Mouse (Mus musculus) ZHBTc4 (cell line): Measurements from ENCODE around the gene Rps6ka2.
"Not testable (repeated sequence)": the region's sequence is repeated elsewhere in the genome, so short reads cannot be mapped to it uniquely, and the experiment has no call there.

Experiments
- DNase-seq: peaks from one replicate; pipeline ENCODE4 v3.0.0-alpha.2; 2011; ENCODE audit warnings: low read depth, low spot score

Gene Rps6ka2

DNA sequence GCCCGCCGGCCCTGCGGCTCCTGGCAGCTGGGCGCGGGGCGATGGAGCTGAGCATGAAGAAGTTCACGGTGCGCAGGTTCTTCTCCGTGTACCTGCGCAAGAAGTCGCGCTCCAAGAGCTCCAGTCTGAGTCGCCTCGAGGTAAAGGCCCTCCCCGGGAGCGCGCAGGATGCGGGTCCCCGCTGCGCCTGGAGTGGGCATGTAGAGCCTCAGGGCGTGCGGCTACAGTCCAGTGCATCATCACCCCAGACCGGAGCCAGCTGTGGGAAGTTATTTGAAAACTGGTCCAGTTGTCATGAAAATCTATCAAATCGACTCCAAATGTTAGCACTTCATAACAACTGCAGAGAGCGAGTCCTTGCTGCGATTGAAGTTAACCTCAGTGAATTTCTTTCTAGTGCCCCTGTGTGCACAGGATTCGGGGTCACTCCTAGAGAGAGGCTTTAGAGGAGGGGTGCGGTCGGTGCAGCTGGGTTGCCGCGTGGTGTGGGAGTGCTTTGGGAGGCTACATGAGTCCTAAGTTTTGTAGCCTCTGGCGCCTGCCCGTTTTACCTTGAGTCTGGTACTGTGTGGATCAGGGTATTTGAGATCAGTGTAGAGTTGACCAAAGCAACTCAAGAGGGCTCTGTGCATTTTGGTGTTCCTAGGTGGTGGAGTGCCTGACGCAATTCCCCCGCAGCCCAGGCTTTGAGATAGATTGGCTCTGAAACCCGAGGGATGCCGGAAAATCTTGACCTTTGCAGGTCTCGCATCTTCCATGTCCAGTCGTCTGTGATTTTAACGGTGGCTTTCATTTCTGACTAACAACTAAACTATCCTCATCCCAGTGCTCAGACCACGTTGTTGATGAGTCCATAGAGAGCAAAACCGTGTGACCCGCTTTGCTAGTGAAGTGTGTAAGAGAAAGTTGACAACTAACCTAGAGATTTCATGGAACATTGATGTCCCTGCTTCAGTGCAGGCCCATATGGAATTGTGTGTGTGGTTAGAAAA, 685 bp downstream of the Rps6ka2 start:
- peak; percentile 80 for DNase-seq

DNA sequence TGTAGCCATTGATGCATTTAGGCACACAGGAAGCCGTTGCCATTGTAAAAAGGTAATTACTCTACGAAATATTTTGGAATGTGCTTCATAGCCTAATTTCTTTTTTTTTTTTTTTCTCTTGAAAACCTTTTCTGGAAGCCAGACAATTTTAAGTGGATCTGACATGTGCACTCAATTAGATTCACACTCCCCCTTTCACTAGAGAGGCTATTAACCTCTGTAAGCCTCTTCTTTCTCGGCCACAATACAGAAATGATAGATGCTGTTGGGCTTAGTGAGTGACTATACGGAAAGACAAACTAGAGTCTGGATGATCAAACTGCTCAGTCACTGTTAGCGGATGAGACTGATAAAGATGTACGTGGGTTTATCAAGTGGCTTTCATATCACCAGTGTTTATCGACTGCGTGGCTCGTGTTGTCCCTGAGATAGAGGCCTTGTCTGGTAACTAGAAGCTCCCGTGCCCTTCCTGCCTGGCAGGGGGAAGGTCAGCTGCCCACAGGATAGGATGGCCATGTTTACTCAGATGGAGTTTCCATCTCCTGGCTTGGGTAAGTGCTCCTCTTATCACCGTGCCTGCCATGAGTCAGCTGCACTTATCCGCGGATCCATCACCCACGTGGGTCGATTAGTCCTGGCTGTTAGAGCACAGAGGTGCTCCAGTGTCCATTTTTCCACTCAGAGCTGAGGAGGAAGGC, 3.6 kb downstream of the Rps6ka2 start:
- no peak for DNase-seq

DNA sequence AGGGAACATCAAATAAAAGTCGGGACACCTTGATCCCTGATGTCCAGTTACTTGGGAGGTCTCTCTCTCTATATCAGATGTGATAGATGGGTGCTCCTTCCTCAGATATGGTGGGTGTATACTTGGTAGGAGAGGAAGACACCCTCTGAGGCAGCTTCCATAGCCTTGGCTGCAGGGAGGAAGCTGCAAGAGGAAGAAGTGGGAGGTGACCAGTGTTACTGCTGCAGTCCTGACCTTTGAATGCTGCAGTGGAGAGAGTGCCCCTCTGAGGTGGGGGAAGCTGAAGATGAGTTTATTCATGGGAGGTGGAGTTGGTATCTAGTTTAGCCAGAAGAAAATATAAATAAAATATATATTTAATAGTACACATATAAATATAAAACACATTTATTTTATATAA, 5.4 kb downstream of the Rps6ka2 start:
- DNase-seq, result no peak

DNA sequence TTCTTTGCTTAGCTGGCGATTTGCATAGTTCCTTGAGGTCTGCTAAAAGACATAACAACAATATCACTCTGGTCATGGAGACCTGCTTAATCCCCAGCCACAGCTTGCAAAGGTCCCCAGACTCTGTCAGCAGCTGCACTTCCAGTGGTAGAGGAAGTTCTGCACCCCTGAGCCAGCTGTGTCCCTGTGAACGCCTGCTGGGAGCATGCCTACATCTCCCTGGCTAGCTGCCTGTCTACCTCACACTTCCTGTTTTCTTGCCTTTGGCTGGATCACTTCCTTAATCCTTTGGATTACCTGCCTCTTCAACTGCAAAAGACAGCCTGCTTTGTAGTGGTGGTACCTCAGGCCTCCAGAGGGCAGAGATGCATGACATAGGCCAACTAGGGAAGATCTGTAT, 6.5 kb downstream of the Rps6ka2 start:
- DNase-seq, result no peak

DNA sequence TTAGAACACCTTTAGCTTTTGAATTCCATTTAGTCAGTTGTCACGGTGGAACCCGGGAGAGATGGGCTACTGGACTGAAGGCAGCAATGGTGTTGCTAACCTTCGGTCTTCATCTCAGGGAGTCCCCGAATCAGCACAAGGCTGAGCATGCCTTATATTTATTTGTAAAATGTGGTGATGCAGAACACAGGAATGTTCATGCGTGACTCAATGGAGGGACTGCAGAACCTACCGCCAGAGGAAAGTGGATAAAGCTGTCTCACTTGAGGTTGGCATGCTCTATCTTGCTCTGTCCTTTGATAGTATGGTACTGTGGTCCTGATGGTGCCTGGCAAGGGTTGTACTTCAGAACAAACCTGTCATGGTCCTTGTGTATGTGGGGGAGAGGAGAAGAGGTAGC, 8.3 kb downstream of the Rps6ka2 start:
- no peak for DNase-seq

DNA sequence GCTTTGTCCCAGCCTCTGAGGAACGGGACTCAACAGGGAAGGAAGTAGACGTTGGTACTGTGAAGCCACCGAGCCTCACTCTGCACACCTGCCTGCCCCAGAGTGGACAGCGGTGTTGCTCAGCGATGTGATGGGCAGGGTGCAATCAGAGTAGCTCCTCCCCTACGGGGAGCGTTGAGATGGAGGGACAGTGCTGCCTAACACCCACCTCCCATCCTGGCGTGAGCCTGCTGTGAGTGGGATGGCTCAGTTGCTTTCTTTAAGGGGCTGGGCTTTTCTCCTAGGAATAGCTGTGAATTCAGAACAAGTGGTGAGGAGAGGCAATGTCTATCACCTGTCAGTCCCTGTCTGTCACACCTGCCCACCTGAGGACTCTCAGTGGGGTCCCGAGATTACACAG, 12.3 kb downstream of the Rps6ka2 start:
- DNase-seq, result no peak

DNA sequence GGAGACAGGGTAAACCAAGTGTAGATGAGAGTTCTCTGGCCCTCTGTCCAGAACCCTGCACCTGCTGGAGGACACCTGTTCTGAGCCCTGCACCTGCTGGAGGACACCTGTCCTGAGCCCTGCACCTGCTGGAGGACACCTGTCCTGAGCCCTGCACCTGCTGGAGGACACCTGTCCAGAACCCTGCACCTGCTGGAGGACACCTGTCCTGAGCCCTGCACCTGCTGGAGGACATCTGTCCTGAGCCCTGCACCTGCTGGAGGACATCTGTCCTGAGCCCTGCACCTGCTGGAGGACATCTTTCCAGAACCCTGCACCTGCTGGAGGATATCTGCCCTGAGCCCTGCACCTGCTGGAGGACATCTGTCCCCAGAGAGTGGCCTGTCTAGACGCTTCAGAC, 17.1 kb downstream of the Rps6ka2 start:
- DNase-seq, result not testable (repeated sequence)

DNA sequence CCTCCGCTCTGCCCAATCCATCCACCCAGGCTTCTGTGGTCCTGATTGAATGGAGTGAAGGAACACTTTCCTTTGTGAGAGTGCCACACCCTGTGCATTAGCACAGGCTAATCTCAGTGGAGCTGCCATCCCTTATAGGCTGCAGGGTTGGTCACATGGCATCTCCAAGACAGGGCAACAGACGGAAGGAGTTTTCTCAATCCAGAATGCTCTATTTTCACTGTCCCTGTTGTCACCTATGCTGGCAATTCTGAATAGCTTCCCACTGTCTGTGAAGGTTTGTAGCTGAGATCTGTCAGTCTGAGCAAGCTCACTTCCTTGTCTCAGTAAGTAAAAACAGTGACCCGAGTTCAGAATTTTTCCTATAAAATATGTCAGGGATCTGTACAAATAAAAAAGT, 19.5 kb downstream of the Rps6ka2 start:
- DNase-seq, result peak; percentile 43

DNA sequence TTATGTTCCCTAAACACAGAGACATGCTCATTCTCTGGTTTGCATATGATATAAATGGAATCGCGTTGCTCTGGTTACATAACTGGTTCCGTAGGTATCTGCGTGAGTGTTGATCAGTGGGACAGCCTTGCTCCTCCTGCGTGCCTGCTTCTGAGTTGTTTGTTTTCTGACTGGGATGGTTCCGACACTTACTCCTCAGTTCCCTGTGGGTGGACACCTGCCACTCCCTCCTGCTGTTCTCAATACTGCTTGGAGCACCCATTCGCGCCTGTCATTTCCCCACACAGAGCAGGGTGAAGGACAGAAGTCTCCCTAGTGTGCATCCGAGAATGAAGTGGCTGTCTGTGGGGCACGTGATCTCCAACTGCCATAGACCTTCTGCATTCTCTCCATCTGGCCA, 20.1 kb downstream of the Rps6ka2 start:
- no peak for DNase-seq

DNA sequence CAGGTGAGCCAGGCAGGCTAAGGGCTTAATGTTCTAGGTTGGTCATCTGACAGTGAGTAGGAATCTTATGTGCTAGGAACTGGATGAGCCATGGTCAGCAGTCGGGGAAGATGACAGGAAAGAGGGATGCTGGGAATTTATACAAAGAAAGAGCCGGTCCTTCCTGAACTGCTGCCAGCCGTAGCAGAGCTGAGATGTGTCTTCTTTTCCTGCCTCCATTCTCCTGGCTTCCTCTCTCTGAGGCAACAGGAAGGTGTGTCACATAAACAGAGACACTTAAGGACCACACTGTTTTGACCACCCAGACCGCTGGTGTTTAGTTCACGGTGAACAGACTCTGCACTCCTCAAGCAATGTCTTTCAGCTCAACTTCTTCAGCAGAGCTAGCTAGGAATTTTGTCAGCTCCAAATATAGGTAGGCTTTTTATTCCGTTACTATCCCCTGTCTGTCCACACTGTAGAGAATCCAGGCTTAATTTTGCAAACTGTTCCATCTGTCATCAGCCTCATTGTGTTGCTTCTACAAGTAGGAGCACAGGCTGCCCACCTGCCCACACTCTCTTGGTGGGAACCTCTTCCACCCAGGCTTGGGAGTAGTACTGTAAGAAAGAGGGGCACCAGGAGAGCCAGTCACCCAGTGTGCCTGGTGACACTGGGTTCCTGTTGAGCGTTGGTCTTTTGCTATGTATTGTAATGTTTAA, 24.4 kb downstream of the Rps6ka2 start:
- no peak for DNase-seq

DNA sequence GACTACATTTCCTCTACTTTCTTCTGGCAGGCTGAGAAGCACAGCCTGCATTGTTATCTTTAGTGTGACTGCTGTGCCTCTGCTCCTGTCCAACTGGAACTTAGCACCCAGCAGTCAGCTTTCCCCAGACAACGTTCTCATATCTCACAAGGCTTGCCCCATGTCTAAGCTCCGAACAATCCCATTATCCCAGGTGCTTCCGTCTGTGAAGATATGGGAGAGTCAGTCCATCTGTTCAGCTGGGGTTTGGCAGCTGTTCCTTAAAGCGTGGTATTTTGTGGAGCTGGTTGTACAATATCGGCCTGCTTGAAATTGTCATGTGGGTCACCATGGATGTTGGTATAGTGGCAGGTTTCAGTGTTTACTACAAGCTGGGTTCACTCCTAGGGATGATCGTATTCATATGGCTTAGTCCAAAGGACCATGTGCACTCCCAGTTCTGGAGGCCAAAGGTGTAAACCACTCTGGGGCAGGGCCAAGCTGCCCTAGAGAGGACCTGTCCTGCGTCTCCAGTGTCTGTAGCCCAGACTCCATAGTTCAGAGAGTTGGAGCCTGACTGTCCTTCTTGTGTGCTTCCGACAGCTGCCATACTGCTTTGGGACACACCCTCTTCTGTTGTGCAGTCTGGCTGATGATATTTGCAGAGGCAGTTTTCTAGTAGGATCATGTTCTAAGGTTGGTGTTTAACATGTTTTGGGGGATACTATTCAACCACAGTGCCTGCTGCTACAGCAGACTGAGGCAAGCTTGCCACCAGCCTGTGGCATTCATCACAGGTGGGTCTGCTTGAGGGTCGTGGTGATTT, 27.4 kb downstream of the Rps6ka2 start:
- DNase-seq, result no peak

DNA sequence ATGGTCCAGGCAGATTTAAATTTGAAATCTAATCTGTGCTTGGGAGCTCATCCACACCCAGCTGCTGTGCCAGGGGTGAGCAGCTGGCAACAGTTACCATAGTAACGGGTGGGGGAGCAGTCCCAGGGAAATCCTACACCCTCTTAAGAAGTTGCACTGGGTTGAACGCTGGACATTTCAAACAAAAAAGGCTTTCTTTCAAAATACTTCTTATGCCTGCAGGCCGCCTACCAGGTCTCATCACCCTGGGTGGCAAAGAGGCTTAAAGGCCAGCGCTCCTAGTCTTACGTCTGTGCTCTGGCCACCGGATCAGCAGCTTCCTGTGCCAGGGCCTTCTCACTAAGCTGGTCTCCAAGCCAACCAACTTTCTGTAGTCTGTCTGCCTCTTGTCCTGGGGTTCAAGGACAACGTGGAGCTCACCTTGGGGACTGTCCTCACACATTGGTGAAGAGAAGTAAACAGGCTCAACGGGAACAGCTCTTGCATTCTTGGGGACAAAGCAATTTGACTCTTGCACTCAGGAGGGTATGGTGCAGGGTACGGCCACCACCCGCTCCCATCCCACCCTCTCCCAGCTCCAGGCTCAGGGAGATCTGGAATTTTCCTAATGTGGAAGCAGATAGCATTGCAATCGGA, 35.0 kb downstream of the Rps6ka2 start:
- DNase-seq, result peak; percentile 36

DNA sequence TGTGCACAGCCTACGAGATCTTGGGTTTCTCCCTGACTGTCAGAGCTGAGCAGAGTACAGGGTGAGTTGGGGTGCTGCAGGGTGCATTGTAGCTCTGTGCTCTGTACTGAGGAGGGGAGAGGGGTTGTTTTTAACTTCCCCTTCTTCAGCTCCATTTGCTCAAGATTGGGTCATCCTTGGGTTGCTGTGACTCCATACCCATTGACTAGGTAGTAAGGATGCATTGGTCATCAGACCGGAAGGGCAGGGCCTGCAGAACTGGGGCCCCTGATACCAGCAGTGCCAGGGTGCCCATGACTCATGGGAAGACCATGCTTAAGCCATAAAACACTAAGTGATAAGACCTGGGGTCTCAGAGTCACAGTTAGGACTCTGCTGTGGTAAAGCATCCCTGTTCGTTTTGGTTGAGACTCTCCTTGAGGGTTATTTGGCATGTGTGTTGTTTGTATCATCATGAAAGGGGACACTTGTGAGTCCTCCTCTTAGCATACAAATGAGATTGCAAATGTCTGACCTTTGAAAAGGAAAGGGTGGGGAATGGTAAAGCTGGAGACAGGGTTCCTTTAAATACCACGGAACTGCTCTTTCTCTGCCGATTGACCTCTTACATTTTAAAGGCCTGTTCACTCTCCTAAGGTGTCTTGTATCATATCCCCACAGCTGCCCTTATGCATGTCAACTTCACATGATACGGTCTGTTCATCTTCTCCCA, 36.7 kb downstream of the Rps6ka2 start:
- DNase-seq, result peak; percentile 57

DNA sequence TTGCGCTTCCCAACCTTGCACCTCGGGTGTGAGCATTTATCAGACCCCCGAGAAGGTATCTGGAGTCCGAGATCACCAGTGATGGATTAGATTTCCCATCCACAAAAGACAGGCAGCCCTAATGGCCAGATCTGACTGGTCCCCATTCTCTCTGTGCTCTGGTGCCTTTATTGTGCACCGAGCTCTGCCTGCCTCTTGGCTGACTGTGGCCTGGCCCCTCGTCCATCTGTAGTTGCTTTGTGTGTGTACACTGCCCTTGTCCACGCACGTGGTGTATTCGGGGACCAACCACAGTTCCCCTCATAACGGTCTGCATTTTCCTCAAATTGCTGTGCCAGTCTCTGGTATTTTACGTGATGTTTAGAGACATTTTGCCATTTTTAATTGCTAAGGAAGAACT, 40.7 kb downstream of the Rps6ka2 start:
- no peak for DNase-seq

DNA sequence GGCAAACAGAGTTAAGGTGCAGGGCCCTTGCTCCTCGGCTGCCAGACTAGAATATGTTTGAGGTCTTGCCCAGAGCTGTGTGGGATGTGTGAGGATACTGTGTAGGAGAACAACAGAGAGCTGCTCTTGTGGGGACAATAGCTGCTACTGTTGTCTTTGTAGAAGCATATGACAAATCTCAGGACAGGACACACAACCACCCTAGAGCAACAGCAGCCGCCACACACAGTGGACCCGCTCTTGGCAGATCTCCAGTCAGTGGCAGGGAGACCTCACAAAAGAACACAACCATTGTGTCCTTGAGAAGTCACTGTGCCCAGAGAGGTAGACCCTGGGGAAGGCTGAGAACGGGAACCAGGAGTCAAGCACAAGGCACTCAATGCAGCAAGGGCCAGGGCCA, 42.0 kb downstream of the Rps6ka2 start:
- no peak for DNase-seq

DNA sequence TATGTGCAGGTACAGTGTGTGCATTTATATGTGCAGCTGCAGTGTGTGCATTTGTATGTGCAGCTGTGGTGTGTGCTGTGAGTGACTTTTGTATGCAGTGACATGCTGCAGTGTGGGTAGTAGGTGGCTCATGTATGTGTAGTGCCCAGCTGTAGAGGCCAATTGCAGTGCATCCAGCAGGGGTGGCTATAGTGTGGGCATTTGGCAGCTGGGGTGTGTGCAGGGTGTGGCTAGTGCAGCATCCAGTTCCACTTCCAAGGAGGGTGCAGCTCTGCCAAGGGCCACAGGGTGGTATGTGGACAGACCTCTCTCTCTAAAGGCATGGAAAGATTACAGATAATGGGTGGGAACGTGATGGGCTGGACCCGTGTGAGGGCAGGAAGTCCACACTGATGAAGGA, 43.3 kb downstream of the Rps6ka2 start:
- DNase-seq, result no peak

DNA sequence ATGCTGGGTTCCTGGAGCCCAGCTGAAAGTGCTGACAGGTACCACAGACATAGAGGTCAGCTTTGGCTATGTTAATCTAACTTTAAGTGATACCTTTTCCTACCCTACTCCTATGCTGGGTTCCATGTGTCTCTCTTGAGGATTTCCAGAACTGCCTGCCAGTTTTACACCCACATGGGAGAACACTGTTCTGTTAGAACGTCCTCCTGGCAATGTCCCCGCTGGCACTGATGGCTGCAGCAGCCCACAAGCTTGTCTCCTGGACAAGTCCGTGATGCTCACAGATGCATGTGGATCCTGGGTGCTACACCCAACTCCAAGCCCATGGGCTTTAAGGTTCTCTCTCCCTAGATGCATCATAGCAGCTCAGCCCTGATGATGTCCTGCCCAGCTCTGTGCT, 44.1 kb downstream of the Rps6ka2 start:
- no peak for DNase-seq

DNA sequence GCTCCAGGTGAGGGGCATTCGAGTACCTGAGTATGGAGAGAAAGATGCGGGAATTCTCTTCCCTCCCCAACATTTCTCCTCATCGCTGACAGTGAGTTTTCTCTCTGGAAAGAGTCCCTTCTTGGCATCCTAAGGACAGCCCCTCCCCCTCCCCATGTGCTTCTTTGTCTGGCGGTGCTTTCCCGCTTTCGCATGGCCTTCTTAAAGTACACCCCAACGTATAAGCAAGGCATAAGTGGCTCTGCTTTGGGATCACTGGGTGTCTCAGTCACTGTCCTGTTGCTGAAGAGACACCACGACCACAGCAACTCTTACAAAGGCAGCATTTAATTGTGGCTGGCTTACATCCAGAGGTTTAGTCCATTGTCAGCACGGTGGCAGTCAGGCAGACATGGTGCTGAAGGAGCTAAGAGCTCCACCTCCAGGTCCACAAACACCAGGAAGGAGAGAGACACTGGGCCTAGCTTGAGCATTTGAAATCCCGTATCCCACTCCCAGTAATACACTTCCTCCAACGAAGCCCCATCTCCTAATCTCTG, 47.9 kb downstream of the Rps6ka2 start:
- peak; percentile 36 for DNase-seq

DNA sequence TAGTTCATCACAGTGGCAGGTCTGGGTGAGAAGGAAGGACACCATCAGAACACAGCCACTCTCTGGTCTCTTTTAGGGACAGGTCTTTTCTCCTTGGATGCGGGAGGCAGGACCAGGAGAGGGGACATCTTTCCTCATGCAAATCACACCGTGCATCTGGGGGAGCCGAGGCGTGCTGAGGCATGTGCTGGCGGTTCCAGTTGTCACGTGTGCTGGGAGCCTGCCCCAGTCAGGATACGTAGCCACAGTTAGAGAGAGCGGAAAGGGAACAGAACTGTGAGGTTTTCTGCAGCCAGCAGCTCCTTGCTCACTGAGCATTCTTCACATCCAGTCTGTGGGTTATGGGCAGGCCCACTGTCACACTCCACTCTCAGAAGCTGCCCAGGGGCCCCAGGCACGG, 48.5 kb downstream of the Rps6ka2 start:
- DNase-seq, result peak; percentile 34
